Mouse (Mus musculus) testis, adult 2 months (tissue): ENCODE measurements around the gene Ergic1. TPM values are rescaled to one million over a fixed set of nuclear protein-coding genes. Genes with fewer than 3 reads are reported as not detected.

ENCODE experiments used
- H3K27ac ChIP-seq: fragments of 200-500 bp; 2 replicates; pipeline ENCODE4 v1.5.1; 2012; ENCODE audit warnings: low read depth, low read length; ENCODE audit not compliant: control insufficient read depth, insufficient read depth
- H3K27me3 ChIP-seq: fragments of 200-500 bp; 2 replicates; pipeline ENCODE4 v1.6.1; 2012; ENCODE audit warnings: mild to moderate bottlenecking, low read length, moderate library complexity; ENCODE audit not compliant: control insufficient read depth, insufficient read depth
- H3K36me3 ChIP-seq: fragments of 200-500 bp; 2 replicates; pipeline ENCODE4 v1.6.1; 2012; ENCODE audit warnings: mild to moderate bottlenecking, low read length; ENCODE audit not compliant: control insufficient read depth, insufficient read depth
- H3K4me1 ChIP-seq: fragments of 200-500 bp; 2 replicates; pipeline ENCODE4 v1.6.1; 2012; ENCODE audit warnings: low read length; ENCODE audit not compliant: control insufficient read depth, insufficient read depth
- H3K4me3 ChIP-seq: fragments of 200-500 bp; 2 replicates; pipeline ENCODE4 v1.5.1; 2012; ENCODE audit warnings: low read depth, mild to moderate bottlenecking, low read length, moderate library complexity, mixed read lengths; ENCODE audit not compliant: control insufficient read depth
- CTCF ChIP-seq: fragments of 200-500 bp; IDR thresholded peaks from 2 replicates; pipeline ENCODE4 v1.5.1; 2012; ENCODE audit warnings: low read depth, mild to moderate bottlenecking, inconsistent platforms, low read length, moderate library complexity; ENCODE audit not compliant: control insufficient read depth, insufficient read depth, insufficient replicate concordance
- POLR2A ChIP-seq: fragments of 200-500 bp; IDR thresholded peaks from 2 replicates; pipeline ENCODE4 v1.6.1; 2012; ENCODE audit warnings: low read depth, mild to moderate bottlenecking, inconsistent platforms, low read length, moderate library complexity; ENCODE audit not compliant: control insufficient read depth
- polyA plus RNA-seq: library from polyadenylated mRNA; depleted of rRNA; stranded (reverse); fragments of >200 nt; gene quantifications from 2 replicates; pipeline ENCODE4 v1.2.3, GENCODE M21; 2012

The Ergic1 gene
- polyA plus RNA-seq, 1 experiment: 115 TPM

DNA sequence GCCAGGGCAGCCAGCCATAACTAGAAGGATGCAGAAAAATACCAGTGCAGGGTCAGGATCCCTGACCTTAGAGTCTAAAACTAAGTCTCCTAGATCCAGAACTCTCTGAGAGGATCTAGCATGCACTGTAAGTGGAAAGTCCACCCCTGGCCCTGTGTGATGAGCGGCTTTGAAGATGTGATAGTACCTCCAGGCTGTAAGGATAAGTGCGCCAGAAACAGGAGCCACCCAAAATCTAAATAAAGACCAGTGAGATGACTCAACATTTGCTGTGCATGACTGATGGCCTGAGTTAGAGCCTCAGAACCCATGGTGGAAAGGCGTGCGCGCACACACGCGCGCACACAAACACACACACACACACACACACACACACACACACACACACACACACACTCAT lies 47.6 kb downstream of the Ergic1 start:
- H3K36me3 ChIP-seq: no peaks in the 10 kb centered on the region
- TF ChIP-seq CTCF: no peak
- no peak for TF ChIP-seq POLR2A

DNA sequence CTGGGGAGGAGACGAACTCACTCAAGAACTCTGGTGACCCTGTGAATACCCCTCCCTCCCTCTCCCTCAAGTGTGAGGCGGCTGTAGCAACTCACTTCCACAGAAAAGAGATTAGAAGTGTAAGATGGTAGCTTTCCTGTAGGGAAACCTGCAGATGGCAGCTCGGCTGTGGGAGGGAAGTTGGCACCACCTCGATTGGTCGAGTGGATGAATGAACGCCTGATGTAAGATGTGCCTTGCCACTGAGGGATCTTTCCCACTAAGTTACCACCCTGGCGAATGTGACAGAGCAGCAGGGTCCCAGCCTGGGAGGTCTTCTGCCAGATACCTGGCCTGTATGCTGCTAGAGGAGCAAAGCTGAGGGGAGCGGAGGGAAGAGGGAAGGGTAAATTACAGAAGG lies 48.5 kb downstream of the Ergic1 start:
- peak overlapping the region; percentile 21 for H3K4me3 ChIP-seq
- TF ChIP-seq POLR2A: no peak
- TF ChIP-seq CTCF: no peak
- no peaks in the 10 kb centered on the region for H3K27me3 ChIP-seq
- H3K27ac ChIP-seq: no peak overlapping the region
- H3K4me1 ChIP-seq: peaks cover 2% of the 10 kb centered on the region
- H3K36me3 ChIP-seq: no peaks in the 10 kb centered on the region

More for the DNA sequence above, 47.6 kb downstream of the Ergic1 start:
- Histone ChIP-seq H3K27ac (no peak overlapping the region), H3K4me3 (peak overlapping the region; percentile 21; the same call in 1 of the 2 replicates), H3K27me3 (no peaks in the 10 kb centered on the region), H3K4me1 (peaks cover 2% of the 10 kb centered on the region; the same call in 1 of the 2 replicates)

DNA sequence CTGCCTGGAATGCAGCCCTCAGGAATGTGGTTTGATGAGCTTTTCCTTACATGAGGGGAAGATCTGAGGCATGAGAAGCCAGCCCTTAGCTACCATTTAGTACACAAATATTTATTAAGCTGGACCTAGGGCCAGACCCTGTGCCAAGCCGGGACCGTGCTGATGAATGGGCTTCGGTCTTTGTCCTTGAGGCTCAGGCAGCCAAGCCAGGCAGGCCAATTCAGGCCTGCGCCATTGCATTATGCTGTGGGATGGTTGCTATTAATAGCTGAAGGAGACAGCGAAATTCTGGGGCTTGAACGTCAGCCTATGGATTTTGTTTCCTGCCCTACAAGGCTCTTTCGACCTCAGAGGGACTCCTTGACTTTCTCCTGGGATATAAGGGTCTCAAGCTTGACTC lies 50.0 kb downstream of the Ergic1 start:
- TF ChIP-seq CTCF: no peak
- H3K27ac ChIP-seq: 0 out of 2 replicates have a peak overlapping the region, but pooled peaks have one; percentile 9
- H3K4me3 ChIP-seq: no peak overlapping the region
- H3K36me3 ChIP-seq: no peaks in the 10 kb centered on the region
- peaks cover 2% of the 10 kb centered on the region for H3K4me1 ChIP-seq
- no peaks in the 10 kb centered on the region for H3K27me3 ChIP-seq

DNA sequence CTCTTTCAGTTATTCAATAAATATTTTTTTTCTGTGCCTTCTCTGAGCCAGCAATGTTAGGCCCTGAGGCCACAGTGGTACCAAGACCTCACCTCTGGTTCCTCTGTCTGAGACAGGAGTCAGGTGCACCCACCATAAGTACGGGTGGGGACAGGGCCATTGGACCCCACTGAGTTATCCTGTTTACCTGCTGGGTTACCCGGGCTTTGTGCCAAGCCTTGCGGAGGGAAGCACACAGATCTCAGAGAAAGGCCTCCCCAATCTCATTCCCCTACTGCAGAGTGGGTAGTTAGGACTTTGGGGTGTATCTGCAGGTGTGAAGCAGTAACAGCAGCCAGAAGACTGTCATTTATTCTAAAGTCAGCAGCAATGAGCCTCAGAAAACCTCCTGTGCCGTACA lies 50.6 kb downstream of the Ergic1 start:
- Histone ChIP-seq H3K36me3 (no peaks in the 10 kb centered on the region), H3K4me3 (no peak overlapping the region), H3K4me1 (peaks cover 2% of the 10 kb centered on the region), H3K27ac (no peak overlapping the region; the same call in 1 of the 2 replicates), H3K27me3 (no peaks in the 10 kb centered on the region)
- TF ChIP-seq POLR2A (no peak), CTCF (no peak)

DNA sequence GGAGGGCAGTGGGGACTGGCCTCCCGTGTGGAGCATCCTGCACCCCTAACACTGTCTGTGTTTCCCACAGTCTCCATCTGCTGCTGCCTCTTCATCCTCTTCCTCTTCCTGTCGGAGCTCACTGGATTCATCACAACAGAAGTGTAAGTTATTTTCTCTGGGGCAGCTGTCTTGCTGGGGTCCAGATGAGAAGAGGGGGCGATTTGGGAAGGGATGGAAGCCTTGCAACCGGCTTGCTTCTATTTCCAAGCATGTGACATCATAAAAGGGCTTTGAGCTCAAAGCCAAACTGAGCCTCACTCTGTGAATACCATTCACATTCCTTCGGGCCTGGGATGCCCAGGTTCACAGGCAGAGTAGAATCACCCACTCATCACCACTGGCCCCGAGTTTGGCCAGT lies 53.0 kb downstream of the Ergic1 start:
- TF ChIP-seq POLR2A (no peak), CTCF (no peak)
- Histone ChIP-seq H3K36me3 (no peaks in the 10 kb centered on the region), H3K4me1 (peaks cover 2% of the 10 kb centered on the region), H3K4me3 (peak overlapping the region; percentile 42), H3K27me3 (no peaks in the 10 kb centered on the region), H3K27ac (no peak overlapping the region; the same call in 1 of the 2 replicates)

DNA sequence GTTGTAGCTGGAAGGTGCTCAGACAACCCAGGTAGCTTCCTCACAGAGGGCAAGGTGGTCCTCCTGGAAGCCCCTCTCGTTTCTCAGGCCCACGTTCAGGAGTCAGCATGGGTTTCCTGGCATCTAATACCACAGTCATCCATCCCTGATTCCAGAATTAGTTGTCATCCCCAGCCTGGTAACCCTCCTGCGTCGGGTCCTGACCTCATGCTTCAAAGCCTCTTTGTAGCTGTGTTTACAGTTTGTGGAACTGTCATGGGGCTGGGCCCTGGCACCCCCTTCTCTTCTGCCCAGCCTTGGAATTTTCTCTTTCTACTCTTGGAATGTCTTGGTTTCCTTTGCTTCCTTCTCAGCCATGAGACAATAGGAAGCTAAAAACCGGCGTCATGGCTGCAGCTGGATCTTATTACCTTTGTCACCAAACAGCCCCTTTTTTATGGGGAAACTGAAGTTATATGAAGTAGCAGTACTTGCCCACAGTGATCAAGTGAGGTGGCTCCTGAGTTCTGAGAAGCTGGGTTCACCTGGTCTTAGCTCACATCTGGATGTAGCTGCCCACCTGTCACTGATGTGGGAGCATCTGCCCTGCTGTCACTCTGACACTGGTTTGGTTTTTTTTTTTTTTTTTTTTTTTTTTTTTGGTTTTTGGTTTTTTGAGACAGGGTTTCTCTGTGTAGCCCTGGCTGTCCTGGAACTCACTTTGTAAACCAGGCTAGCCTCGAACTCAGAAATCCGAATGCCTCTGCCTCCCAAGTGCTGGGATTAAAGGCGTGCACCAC lies 53.6 kb downstream of the Ergic1 start:
- H3K4me1 ChIP-seq: peaks cover 2% of the 10 kb centered on the region
- peak overlapping the region; percentile 38 for H3K4me3 ChIP-seq
- TF ChIP-seq POLR2A: no peak
- TF ChIP-seq CTCF: no peak
- H3K27me3 ChIP-seq: no peaks in the 10 kb centered on the region
- no peak overlapping the region; the same call in 1 of the 2 replicates for H3K27ac ChIP-seq
- H3K36me3 ChIP-seq: no peaks in the 10 kb centered on the region

DNA sequence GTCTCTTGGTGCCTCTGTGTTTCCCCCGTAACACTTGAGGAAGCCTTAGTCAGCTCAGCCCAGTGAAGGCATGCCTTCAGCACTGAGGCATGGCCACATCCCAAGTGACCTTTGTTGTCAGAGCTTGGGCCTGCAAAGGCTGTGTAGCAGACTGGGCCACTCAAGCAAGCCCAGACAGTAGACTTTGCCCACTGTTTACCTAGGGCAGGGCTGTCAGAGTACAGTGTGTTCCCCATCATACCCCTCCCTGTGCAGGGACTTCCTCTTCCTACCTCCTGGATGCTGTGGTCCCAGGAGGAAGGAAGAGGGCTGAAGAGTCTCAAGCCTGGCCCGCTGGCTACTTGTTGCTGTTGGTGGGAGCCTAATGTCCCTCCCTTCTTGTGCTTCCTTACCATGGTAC lies 55.4 kb downstream of the Ergic1 start:
- H3K4me3 ChIP-seq: no peak overlapping the region
- H3K27me3 ChIP-seq: no peaks in the 10 kb centered on the region
- H3K36me3 ChIP-seq: no peaks in the 10 kb centered on the region
- H3K27ac ChIP-seq: no peak overlapping the region
- peaks cover 2% of the 10 kb centered on the region for H3K4me1 ChIP-seq
- TF ChIP-seq CTCF (no peak), POLR2A (no peak)

- Histone ChIP-seq H3K36me3 (no peaks in the 10 kb centered on the region), H3K4me1 (no peaks in the 10 kb centered on the region; the same call in none of the 2 replicates), H3K27me3 (no peaks in the 10 kb centered on the region), H3K27ac (no peak overlapping the region), H3K4me3 (no peak overlapping the region)
- TF ChIP-seq POLR2A (no peak), CTCF (no peak)
Observed at GRCm38 (mm10) chr17:26618498-26618897, 57.2 kb downstream of the Ergic1 start.
